Mouse (Mus musculus) heart, adult 18-20 months (tissue): ENCODE measurements around the gene Gopc. TPM values are rescaled to one million over a fixed set of nuclear protein-coding genes. Genes with fewer than 3 reads are reported as not detected.
"Not testable (repeated sequence)": the region's sequence is repeated elsewhere in the genome, so short reads cannot be mapped to it uniquely, and the experiment has no call there.

ENCODE experiments used
- DNase-seq, 2 experiments: peaks; one replicate each; pipeline ENCODE4 v3.0.0; 2021 to 2022; ENCODE audit warnings: mixed read lengths in 1 of 2
- total RNA-seq, 2 experiments: library from RNA; stranded (reverse); gene quantifications; 2 replicates each; pipeline ENCODE4 v1.2.3; 2021

Gopc gene
- total RNA-seq, 2 experiments from 2014 or later = 12.2 to 13.1 TPM

DNA sequence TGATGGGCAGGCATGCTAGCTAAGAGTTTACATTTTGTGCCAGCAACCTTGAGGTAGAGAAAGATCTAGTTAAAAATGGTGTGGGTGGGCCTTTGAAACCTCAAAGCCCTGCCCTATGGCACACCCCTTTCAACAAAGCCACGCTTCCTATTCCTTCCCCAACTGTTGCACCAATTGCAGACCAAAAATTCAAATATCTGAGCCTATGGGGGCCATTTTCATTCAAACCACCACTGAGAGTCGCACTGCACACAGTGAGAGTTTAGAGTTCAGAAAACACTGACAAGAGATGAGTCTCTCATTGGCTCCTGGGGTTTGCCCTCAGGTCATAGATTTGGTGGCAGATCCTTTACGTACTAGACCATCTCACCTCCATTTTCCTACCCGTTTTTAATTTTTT is 80.2 kb downstream of the Gopc start:
- DNase-seq = no peak

- not testable (repeated sequence) for DNase-seq
Observed at GRCm38 (mm10) chr10:52298568-52298967, 83.4 kb downstream of the Gopc start.

GRCm38 (mm10) chr10:52295934-52296333 is 86.0 kb downstream of the Gopc start:
- no peak for DNase-seq

DNA sequence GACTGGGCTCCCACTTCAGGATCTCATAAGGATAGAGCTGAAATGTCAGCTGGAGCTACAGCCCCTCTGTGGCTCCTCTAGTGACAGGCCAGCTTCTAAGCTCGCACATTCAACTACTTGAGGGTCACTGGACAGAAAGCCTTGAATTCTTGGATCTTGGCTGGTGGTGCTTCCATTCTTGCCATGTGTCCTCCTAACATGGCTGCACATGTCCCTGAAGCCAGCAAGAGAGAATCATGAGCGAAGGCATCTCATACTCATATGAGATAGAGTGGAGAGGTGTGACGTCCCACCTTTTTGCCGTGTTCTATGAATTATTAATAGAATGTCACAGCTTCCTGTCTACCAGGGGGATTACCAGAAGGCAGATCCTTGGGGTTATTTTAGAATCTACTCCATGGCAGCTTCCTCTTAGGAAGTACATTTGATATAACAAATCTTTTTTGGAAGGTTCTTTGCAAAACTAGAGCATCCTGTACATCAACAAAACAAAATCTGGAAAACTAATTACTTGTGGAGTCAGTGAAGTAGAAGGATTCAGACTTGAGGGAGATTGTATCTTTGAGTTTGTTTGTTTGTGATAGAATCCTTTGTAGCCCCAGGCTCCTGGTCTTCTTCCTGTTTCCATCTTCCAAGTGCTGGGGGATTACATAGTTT is 87.9 kb downstream of the Gopc start:
- DNase-seq = peak; percentile 28 to 36

DNA sequence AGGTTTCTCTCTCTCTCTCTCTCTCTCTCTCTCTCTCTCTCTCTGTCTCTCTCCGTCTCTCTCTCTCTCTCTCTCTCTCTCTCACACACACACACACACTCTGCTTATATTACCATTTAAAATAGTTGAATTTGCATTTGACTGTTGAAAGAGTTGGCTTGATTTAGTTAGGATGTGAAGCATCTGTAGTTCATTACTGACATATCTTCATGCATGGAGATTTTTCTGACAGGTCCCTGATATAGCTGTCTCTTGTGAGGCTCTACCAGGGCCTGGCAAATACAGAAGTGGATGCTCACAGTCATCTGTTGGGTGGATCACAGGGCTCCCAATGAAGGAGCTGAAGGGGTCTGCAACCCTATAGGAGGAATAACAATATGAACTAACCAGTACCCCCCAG is 89.5 kb downstream of the Gopc start:
- DNase-seq = not testable (repeated sequence)

DNA sequence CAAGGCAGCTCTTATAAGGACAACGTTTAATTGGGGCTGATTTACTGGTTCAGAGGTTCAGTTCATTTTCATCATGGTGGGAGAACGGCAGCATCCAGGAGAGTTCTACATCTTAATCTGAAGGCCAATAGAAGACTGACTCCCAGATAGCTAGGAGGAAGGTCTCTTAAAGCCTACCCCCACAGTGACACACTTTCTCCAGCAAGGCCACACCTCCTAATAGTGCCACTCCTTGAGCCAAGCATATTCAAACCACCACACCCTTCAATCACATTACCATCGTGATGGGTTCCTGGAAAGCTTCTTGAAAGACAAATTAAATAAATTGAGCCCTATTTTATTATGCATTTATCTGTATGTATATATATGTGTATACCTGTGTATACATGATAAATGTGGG is 92.7 kb downstream of the Gopc start:
- DNase-seq = no peak

DNA sequence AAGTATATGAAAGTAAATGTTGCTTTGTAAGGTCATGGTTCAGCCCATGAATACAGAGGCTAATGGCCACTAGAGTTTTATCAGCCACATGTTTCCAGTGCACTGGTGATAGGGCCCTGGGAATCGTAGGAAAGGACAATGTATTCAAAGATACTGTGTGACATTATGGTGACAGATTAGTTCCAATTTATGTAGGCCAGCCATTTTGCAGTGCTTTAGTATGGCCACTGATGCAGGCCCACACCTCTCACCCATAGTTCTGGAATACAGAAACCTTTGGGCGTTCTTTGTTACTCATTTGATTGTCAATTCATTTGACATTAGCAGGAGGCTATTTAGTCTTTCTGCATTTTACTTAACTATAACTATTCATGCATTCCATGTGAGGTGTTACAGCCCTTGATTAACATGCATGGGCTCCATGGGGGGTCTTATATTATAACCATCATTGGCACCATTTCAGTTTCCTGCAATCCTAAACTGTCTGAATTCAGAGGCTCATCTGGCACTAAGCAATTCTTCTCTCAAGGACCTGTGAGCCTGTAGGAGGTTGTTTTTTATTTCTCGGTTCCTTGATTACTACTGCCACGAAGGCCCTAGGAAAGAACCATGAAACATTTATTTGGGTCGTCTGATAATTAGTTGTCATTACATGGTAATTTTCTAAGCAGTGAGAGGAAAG is 93.9 kb downstream of the Gopc start:
- DNase-seq = no peak

Other genes starting within 250 kb of the Gopc start
- not detected for gene Ros1, start 186.9 kb downstream of the Gopc start, total RNA-seq
- gene Dcbld1, start 148.5 kb downstream of the Gopc start, total RNA-seq = 1 to 10 TPM; 3.9 to 5.9 TPM
- not detected for gene Gm26741, start 23.4 kb downstream of the Gopc start, total RNA-seq
- gene Nepn, start 6.8 kb upstream of the Gopc start, total RNA-seq = under 1 TPM; 0.21 to 0.40 TPM
- 10 to 100 TPM; 38.7 to 38.8 TPM for gene Nus1, start 35.4 kb upstream of the Gopc start, total RNA-seq